Mouse (Mus musculus) left cerebral cortex, postnatal 36 days (tissue): Measurements from ENCODE around the gene Dpf1. TPM values are rescaled to one million over a fixed set of nuclear protein-coding genes. Genes with fewer than 3 reads are reported as not detected.
A peak's percentile ranks its signal among the peaks of the same experiment; 100 is the strongest.

Source experiments
- DNase-seq, 2 experiments: peaks; one replicate each; pipeline ENCODE4 v3.0.0; 2021 to 2022; ENCODE audit warnings: low spot score in 2 of 2, mixed read lengths in 1 of 2
- intact Hi-C: fragments of 180-260 bp; cut with DNase I; formaldehyde crosslinking; loops from one replicate; pipeline ENCODE4 v1.15.1; 2025
- total RNA-seq, 2 experiments: library from RNA; stranded (reverse); gene quantifications; 2 replicates each; pipeline ENCODE4 v1.2.3; 2021

Gene Dpf1
- total RNA-seq, 2 experiments from 2014 or later: 86.6 to 117 TPM

DNA sequence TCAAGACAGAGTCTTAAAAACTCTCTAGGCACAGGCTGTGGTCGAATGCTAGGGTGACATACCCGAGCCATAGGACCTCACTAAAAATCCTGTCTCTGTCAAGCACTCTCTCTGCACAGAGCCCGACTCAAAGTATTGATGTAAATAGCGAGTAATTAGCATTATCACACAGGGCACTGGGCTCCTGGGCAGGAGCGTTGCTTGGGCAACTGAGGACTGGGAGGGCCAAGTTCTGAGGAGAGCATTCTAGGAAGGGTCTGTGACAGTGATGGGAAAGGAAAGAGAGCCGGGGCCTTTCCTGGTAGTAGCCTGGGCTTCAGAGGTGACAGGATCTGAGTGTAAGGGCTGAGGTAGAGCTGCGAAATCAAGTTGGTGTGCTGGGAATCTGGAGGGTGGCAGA is 2.4 kb downstream of the Dpf1 start:
- intact Hi-C loops: loop anchor here (5.0 kb wide), 1 partner anchor 41 kb away; no protein-coding TSS in a partner anchor
- no peak for DNase-seq

DNA sequence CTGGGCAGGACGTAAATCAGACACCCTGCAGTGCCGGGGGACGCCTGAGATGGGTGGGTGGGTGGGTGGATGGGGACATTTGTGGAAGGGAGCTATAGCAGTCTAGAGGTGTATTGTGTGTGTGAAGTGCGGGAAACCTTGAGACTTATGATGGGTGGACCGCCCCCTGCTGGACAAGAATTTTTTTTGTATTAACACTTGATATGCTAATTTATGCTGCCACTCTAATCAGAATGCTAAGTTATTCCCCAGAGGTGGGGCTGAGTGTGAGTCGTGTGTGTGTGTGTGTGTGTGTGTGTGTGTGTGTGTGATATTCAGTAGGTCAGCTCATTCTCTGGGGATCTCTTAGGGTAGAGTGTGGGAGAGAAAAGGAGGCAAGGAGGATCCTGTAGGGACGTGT is 2.9 kb downstream of the Dpf1 start:
- intact Hi-C loops: loop anchor here (5.0 kb wide), 1 partner anchor 41 kb away; no protein-coding TSS in a partner anchor
- DNase-seq: no peak

DNA sequence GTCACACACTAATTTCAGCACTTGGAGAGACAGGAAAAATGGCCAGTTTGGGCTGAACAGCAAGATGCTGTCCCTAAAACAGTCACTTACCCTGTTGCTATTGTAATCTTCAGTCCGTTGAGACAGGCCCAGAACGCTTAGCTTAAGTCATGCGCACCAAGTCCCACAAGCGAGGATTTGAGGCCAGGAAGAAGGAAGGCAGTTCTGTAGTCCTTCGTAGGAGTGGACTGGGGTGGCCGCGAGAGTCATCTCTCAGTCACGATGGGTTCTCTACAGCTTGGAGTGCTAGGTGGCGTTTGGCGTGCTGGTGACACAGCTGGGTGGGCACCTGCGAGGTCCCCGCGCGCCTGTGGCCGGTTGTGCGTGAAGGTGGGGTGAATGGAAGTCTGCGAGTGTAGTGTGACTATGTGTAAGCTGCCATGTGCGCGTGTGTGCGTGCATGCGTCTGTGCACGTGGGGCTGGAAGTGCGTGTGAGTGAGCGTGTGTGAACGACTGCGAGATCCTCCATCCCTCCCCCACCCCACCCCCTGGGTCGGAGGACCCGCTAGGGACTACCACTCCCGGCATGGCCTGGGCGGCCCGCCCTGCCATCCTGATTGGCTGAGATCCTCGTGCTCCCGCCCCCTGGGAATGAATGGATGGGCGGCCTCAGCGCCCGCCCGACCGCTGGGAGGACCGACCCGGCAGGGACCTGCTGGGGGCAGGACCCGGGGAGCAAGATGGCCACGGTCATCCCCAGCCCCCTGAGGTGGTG is 3.8 kb downstream of the Dpf1 start:
- peak; percentile 92 to 95 for DNase-seq
- intact Hi-C loops: loop anchor here (5.0 kb wide), 1 partner anchor 40 kb away; no protein-coding TSS in a partner anchor

DNA sequence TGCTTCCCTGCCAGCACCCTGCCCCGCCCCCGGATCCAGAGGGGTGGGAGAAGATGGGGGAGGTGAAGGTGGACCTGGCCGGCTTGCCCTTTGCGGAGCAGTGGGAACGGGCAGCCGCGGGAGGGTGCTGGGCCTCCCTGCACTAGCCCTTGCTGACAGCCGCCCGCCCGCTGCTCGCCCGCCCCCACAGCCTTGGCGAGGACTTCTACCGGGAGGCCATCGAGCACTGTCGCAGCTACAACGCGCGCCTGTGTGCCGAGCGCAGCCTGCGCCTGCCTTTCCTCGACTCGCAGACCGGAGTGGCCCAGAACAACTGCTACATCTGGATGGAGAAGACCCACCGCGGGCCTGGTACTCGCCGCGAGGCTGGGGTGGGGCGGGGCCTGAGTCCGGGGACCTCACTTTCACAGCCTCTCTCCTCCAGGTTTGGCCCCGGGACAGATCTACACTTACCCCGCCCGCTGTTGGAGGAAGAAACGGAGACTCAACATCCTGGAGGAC is 5.5 kb downstream of the Dpf1 start:
- intact Hi-C loops: loop anchor here (5.0 kb wide), 1 partner anchor 38 kb away; no protein-coding TSS in a partner anchor

DNA sequence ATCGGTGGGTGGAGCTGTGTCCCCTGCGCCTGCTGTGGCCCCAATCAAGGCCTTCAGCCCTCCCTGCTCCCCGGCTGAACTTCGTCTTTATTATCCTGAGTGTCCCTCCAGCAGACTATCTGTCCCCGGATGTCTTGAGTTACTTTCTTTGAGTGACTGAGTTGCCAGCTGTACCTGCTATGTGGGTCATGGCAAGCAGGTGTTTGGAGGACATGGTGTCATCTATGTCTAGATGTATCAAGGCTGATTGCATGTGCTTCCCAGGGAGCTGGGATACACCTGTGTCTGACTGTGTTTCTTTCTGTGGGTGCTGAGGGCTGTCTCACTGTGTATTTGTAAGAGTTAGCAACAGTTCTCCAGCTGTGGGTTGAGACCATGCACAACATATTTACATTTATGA is 6.0 kb downstream of the Dpf1 start:
- DNase-seq: no peak
- intact Hi-C loops: loop anchor here (5.0 kb wide), 1 partner anchor 38 kb away; no protein-coding TSS in a partner anchor

More for the DNA sequence above, 5.5 kb downstream of the Dpf1 start:
- peak; percentile 74 to 84 for DNase-seq

DNA sequence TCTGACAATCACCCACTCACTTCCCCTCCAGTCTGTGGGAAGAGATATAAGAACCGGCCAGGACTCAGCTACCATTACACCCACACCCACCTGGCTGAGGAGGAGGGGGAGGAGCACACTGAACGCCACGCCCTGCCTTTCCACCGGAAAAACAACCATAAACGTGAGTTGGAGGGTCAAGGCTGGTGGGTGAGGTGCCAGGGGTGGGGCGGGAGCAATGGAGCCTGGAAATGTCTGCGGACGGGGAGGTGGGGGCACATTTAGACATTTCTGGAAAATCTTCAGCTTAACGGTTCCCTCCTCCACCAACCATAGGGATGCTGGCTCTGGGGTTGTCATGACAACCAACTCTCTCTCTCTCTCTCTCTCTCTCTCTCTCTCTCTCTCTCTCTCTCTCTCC is 9.3 kb downstream of the Dpf1 start:
- peak; percentile 68 to 70 for DNase-seq
- intact Hi-C loops: no loop called here

DNA sequence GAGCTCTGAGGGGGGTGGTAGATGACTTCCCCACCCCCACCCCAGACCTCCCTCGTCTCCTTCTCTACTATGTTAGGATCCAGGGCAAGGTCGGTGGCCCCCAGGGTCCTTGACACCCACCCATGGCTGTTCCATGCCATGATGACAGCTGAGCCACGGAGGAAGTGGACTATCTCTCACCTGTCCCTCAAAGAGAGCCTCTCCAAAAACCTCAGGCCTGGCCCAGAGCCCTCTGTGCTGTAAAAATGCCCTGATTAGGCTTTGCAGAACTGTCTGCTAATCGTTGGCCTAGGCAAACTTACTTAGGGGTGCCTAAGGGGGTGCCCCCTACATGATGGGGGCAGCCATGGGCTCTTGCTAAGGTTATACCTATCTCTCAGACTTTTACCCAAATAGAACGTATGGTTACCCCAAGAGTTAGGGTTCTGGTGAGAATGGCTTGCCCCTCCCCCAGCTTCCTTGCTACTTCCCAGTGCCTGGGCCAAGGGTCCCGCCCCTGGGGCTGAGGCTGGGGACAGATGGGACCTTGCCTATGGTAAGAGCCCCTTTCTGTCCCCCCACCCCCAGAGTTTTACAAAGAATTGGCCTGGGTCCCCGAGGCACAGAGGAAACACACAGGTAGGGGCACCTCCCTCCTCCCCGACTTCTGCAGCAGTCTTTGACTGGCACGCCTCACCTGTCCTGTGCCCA is 10.0 kb downstream of the Dpf1 start:
- intact Hi-C loops: no loop called here
- DNase-seq: no peak

DNA sequence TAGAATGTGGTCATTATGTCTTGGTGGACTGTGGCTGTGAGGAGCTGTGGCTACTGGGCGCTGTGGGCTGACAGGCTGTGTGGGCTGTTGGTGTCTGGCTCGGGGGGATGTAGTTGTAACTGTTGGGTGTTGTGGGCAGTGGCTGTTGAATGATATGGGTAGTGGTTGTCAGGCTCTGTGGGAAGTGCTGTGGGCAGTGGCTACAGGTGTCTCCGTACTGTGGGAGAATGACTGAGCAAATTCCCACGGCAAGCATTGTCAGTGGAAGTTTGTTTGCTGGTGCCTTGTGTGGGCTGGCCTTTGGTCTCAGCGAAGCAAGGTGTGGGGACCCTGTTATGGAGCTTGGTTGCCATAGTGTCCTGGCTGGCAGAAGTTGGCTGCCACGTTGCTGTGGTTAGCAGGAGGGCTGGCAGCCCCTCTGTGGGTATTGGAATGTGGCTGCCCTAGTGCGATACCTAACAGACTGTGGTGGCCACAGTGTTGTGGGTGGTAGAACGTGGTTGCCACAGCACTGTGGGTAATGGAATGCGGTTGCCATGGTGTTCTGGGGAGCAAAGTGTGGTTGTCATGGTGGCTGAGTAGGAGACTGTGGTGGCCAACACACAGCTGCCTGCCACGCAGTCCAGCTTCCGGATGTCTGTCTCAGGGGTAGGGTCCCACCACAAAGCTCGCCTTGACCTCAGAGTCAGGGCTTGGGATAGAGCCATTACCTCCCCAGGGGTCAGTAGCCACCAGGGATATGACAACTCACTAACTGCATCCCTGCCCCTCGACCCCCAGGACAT is 11.3 kb downstream of the Dpf1 start:
- DNase-seq: peak; percentile 72 to 80
- intact Hi-C loops: loop anchor here (5.0 kb wide), 1 partner anchor 47 kb away; no protein-coding TSS in a partner anchor

DNA sequence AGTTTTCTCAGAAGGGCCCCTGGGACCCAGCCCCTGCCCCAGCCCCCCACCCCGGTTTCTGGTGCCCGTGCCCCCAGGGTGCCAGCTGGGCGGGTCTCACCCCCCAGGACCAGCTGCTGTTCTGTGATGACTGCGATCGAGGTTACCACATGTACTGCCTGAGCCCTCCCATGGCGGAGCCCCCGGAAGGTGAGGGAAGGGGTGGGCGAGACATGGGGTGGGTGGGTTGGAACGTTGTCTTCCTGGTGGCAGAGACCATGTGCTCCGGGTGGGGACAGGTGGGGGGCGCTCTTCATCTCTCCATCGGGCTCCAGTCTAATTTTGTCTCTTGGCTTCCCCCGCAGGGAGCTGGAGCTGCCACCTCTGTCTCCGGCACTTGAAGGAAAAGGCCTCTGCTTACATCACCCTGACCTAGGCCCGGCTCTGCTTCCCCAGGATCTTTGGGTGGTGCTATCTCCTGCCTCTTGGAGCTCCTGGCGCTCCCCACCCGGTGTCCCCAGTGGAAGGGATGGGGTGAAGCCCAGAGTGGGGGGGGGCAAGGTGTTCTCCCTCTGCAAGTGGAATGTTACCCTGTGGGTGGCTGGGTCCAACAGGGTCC is 12.5 kb downstream of the Dpf1 start:
- DNase-seq: peak in 1 of 2 experiments; percentile 65
- intact Hi-C loops: loop anchor here (1.0 to 5.0 kb wide), 2 partner anchors 29 to 46 kb away; no protein-coding TSS in a partner anchor

DNA sequence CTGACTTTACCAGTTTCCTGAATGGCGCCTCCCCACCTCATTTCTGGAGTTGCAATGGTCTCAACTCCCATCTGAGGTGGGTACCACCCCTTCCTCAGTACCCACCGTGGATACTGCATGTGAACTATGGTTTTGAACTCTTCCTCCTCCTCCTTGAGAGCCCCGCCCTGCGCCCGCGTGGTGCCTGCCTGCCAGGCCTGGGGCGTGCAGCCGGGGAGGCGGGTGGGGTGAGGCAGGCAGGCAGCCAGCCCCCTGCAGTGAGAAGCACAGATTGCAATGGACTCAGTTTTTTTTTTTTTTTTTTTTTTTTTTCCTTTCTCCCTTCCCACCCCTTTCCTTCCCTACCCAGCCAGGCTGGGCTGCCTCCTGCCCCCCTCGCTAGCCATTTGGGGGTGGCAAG is 13.2 kb downstream of the Dpf1 start:
- DNase-seq: peak; percentile 79 to 88
- intact Hi-C loops: loop anchor here (1.0 to 5.0 kb wide), 2 partner anchors 28 to 45 kb away; no protein-coding TSS in a partner anchor

DNA sequence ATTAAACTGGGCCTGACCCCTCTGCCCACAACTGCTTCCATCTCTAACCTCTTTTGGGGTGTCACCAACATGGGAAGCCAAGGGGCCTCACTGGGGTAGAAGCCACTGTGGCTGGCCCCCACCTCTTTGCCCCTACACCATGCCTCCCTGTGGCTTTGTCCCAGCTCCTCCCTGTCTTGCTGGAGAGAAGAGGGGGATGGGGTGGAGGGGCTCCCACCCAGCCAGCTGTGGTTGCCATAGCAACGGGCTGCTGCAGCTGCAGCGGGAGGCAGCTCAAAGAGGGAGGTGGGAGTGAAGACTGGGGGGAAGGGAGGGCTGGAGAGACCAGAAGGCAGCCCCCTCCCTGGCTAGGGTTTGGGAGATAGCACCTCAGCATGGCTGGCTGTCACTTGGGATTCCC is 13.8 kb downstream of the Dpf1 start:
- no peak for DNase-seq
- intact Hi-C loops: loop anchor here (5.0 kb wide), 1 partner anchor 45 kb away; no protein-coding TSS in a partner anchor

DNA sequence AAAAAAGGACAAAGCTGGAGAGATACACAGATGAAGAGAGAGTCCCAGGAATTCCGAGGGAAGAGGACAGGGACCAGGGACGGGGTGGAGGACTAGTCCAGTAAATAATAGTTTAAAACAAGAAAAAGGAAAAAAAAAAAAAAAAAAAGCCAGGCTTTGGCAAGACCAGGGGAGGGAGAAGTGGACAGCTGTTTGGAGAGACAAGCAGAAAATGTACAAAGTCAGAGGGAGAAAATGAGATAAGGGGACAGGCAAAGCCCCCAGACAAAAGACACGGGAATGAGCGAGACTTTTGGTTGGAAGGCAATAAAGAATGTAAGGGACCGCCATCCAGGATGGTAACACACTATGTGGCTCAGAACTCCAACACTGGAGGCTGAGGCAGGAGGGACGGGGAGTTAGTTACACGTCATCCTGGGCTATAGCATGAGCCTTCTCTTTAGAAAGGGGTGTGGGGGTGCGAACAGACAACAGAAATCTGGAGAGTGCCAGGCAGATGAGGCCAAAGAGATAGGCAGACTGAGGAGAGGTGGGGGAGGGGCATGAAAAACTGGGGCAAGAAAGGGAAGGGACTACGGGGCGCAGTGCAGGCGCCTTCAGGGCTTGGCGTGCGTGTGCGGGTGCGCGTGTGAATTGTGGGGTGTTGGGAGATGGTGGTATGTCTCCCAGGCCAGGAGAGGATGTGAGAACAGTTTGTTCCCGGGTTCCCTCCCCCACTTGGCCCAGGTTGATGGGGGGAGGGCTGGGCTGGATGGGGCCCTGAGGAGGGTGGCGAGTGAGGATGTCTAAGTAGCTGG is 14.6 kb downstream of the Dpf1 start:
- DNase-seq: peak; percentile 71
- intact Hi-C loops: loop anchor here (5.0 kb wide), 1 partner anchor 44 kb away; no protein-coding TSS in a partner anchor

DNA sequence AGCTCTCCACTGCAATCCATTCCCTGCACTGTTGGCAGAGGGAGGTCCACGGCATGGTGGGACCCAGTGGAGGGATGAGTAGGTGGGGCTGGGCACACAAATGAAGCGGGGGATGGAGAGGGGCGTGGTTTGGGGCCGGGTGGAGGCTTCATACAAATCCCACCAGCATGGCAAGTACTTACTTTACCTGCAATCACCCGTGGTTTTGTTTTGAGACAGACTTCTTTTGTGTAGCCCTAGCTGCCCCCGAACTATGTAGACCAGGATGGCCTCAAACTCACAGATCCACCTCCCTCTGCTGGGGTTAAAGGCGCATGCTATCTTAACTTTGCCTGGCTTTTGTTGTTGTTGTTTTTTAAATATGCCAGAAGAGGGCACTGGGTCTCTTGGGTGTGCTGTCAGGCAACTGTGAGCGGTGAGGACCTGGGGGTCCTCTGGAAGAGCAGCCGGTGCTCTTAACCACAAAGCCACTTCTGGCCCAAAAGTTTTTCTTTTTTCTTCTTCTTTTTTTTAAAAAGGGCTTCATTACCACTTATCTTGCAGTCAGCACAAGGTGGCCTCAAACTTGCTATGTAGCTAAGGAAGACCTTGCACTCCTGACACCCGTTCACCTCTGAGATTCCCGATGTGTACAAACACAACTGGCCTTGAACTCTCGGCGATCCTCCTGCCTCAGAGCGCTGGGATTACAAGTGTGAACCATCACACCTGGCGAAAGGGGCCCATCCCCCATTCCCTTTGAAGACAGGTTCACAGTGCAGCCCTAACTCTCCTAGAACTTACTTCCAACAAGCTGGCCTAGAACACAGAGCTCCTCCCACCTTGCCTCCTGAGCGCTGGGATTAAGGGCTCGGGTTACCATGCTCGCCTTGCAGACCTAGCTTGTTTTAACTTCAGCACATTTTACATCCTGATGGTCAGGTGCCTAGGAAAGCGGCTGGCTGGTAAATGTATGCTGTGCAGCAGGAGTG is 15.9 kb downstream of the Dpf1 start:
- intact Hi-C loops: loop anchor here (5.0 kb wide), 1 partner anchor 43 kb away; no protein-coding TSS in a partner anchor

DNA sequence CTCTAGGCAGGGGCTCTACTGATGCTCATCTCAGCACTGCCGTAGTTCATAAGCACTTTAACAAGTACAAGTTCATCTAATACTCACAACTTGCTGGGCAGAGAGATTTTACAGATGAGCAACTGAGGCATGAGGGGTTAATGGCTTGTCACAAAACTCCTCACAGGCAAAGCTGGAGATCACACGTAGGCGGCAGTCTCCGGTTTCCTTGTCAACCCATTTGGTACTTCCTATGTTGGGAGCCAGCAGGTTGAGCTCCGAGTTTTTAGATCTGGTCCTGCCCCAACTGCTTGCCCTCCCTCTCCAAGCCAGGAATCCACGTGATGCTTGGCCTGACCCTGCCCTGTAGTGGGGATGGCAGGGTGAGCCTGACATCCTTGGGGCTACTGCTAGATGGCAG is 23.3 kb downstream of the Dpf1 start:
- intact Hi-C loops: no loop called here

More for the DNA sequence above, 15.9 kb downstream of the Dpf1 start:
- DNase-seq: no peak

DNA sequence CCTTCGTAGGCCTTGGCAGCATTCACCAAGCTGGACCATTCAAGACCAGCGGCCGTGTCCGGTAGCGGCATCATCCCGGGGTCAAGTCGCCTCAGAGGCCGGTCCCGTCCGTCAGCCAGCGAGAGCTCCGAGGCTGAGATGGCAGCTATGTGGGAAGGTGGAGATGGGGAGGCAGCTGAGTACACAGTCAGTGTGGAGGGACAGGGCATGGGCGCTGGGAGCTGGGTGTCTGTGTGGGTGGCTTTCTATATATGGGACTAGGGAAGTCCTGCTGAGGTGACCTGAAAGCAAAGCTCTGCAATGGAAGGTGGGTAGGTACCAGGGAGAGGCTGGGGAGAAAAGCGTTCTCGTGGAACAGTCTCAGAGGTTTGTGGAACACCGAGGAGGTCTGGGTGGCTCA is 25.2 kb downstream of the Dpf1 start:
- intact Hi-C loops: no loop called here
- DNase-seq: peak in 1 of 2 experiments; percentile 32

More for the DNA sequence above, 23.3 kb downstream of the Dpf1 start:
- DNase-seq: no peak

DNA sequence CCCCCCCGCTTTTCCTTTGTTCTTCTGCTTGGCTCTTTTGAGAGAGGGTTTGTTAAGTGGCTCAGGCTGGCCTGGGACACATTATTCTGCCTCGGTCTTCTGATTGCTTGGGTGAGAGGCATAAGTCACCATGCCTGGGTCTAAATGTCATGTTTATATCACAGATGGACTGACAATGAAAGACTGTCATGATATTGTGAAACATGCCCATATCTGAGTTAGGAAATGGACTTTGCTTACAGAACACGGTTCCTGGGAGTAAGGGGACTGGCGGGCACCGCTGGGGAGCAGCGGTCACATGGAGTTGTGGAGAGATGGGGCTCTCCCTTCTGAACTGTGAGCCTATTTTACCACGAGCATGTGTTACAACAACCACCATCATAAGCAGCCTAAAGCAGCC is 30.4 kb downstream of the Dpf1 start:
- intact Hi-C loops: no loop called here
- DNase-seq: no peak

DNA sequence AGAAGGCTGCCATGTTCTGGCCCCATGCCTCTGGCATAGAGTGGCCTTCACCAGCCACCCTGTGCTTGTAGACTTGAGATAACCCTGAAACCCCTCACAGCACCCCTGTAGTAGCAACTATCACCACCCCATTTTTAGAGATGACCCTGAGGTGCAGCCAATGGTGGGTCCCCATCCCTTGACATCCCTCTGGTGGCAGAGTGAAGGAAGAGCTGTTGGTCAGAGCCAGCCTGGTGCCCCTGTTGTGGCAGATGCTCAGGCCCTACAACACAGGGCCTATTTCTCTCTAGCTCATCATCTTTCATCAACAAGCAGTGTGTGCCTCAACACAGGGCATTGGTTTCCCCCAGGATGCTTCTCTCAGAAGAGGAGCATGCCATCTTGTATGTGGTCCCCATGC is 31.5 kb downstream of the Dpf1 start:
- intact Hi-C loops: no loop called here
- DNase-seq: no peak
